Mouse (Mus musculus) kidney, adult 2 months (tissue): ENCODE results near the gene Fbln1.

Experiments used
- CTCF ChIP-seq: fragments of 200-500 bp; conservative IDR thresholded peaks from 2 replicates; pipeline ENCODE4 v1.5.1; 2011; ENCODE audit warnings: low read depth, mild to moderate bottlenecking, control low read depth, low read length, moderate library complexity, mixed read lengths; ENCODE audit not compliant: insufficient read depth, insufficient read length
- POLR2A ChIP-seq: fragments of 200-500 bp; IDR thresholded peaks from one replicate; pipeline ENCODE4 v1.6.1; 2011; ENCODE audit warnings: low read depth, low read length, control low read depth

DNA sequence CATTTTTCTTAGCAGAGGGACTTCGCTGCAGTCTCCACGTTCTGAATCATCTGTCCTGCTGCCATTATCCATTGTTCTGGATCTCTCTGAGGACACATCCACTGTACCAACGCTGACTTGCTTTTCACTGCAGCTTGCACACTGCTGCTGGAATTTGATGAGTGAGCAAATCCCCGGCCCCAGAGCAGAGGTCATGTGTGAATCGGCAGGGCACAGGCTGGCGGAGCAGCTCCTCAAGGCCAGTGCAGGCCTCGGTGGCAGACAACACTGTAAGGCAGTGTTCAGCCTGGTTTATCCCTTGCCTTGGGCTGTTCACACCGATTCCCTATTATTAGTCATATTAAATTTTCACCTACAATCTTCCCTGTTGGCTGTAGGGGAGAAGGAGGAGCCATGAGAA, 89.8 kb downstream of the Fbln1 start:
- TF ChIP-seq CTCF (no peak), POLR2A (no peak)
